Mouse (Mus musculus) midbrain, embryonic 13.5 days (tissue): ENCODE data around the gene Vmn2r94. TPM values are rescaled to one million over a fixed set of nuclear protein-coding genes. Genes with fewer than 3 reads are reported as not detected.

Experiments used
- ATAC-seq: fragments of 200-750 bp; cut with Nextera tagmentation; 2 replicates; pipeline ENCODE4 v1.8.0; 2017; ENCODE audit warnings: mild to moderate bottlenecking, moderate TSS enrichment, moderate library complexity
- H3K27ac ChIP-seq: fragments of 300-500 bp; sonication (generic); 2 replicates; pipeline ENCODE4 v1.5.1; 2015; ENCODE audit warnings: inconsistent platforms, mild to moderate bottlenecking, moderate library complexity
- H3K27me3 ChIP-seq: fragments of 300-500 bp; sonication (generic); 2 replicates; pipeline ENCODE4 v1.6.1; 2015; ENCODE audit warnings: mild to moderate bottlenecking, inconsistent platforms
- H3K36me3 ChIP-seq: fragments of 300-500 bp; sonication (generic); 2 replicates; pipeline ENCODE4 v1.6.1; 2015; ENCODE audit warnings: mild to moderate bottlenecking, inconsistent platforms
- H3K4me1 ChIP-seq: fragments of 300-500 bp; sonication (generic); replicated peaks from 2 replicates; pipeline ENCODE4 v1.6.1; 2015; ENCODE audit warnings: inconsistent platforms
- H3K4me2 ChIP-seq: fragments of 300-500 bp; sonication (generic); replicated peaks from 2 replicates; pipeline ENCODE4 v1.6.1; 2015; ENCODE audit warnings: moderate library complexity, mild to moderate bottlenecking, inconsistent platforms
- H3K4me3 ChIP-seq: fragments of 300-500 bp; sonication (generic); replicated peaks from 2 replicates; pipeline ENCODE4 v1.5.1; 2015; ENCODE audit warnings: mild to moderate bottlenecking, inconsistent platforms
- H3K9ac ChIP-seq: fragments of 300-500 bp; sonication (generic); replicated peaks from 2 replicates; pipeline ENCODE4 v1.6.1; 2015; ENCODE audit warnings: mild to moderate bottlenecking, inconsistent platforms
- H3K9me3 ChIP-seq: fragments of 300-500 bp; sonication (generic); 2 replicates; pipeline ENCODE4 v1.6.1; 2016; ENCODE audit warnings: mild to moderate bottlenecking, inconsistent platforms
- WGBS: fragments of 180-500 bp; shearing (Covaris S2); methylation state at CpG from one replicate; pipeline ENCODE4 v1.1.7; 2015; 5-methylcytosine and 5-hydroxymethylcytosine counted together
- polyA plus RNA-seq: library from polyadenylated mRNA; unstranded; fragments of >200 nt; fragmentation: Nextera tagmentation; extraction: Ambion mirVana; gene quantifications from 2 replicates; pipeline ENCODE4 v1.2.1, GENCODE M21; 2015

Gene Vmn2r94
- not detected in 2 replicates for polyA plus RNA-seq

DNA sequence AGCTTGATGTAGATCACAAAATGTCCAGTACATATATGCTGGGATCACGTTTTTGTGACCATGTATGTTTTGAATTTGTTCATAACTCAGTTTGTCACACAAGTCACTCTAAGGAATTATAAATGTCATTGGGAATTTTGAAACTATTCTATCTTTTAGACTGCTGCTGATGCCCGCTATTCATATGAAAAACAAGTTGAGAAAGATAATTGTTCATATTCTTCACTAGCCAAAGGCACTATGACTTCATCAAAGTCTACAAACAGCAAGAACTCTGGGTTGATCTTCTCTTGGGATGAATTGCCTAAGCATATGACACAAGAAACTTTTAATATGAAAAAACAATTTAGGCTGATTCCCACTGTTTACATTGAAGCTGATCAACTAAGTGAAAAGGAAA lies at the start of gene Vmn2r94:
Vmn2r94 (minus strand) TSS at position 101 of the 400 bp plus-strand sequence.
- H3K9me3 ChIP-seq, result peaks cover 15% of the 10 kb centered on the region
- no peak for ATAC-seq
- WGBS, result 67% methylated on average over 2 of the region's 2 CpGs
- H3K9ac ChIP-seq, result no peak within 1 kb of the TSS
- H3K4me3 ChIP-seq, result no peak within 1 kb of the TSS
- H3K27me3 ChIP-seq, result no peaks in the 10 kb centered on the region
- H3K27ac ChIP-seq, result no peak within 1 kb of the TSS
- no peaks in the 10 kb centered on the region for H3K36me3 ChIP-seq
- H3K4me1 ChIP-seq, result no peaks in the 10 kb centered on the region
- no peak within 1 kb of the TSS for H3K4me2 ChIP-seq

- no peak for ATAC-seq
- WGBS, result 97% methylated on average over 2 of the region's 2 CpGs
- Histone ChIP-seq H3K36me3 (no peaks in the 10 kb centered on the region), H3K27ac (no peak overlapping the region), H3K9me3 (peaks cover 17% of the 10 kb centered on the region; the same call in 1 of the 2 replicates), H3K27me3 (no peaks in the 10 kb centered on the region), H3K4me3 (no peak overlapping the region), H3K4me1 (no peaks in the 10 kb centered on the region), H3K9ac (no peak overlapping the region), H3K4me2 (no peak overlapping the region)
These were observed 45.5 kb upstream of the Vmn2r94 start for GRCm38 (mm10) chr17:18323031-18323430.

DNA sequence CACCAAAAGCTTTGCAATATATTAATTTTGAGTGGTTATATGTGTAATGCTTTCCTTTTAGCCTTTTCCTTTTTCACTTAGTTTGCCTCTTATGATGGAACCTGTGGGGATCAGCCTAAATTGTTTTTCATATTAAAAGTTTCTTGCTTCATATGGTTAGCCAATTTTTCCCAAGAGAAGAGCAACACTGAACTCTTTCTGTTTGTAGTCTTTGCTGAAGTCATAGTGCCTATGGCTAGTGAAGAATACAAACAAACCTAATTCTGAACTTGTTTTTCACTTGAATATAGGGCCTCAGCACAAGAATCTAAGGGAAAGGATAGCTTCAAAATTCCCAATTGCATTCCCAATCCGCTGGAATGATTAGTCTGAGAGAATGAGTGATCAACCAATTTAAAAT lies 20.2 kb upstream of the Vmn2r94 start, which contains the start of gene Vmn2r93:
Vmn2r93 (plus strand) TSS at position 301 of the 400 bp plus-strand sequence.
- Histone ChIP-seq H3K27ac (no peak within 1 kb of the TSS), H3K4me2 (no peak within 1 kb of the TSS), H3K9me3 (peaks cover 6% of the 10 kb centered on the region; the same call in 1 of the 2 replicates), H3K36me3 (no peaks in the 10 kb centered on the region), H3K27me3 (no peaks in the 10 kb centered on the region), H3K4me1 (no peaks in the 10 kb centered on the region), H3K9ac (no peak within 1 kb of the TSS), H3K4me3 (no peak within 1 kb of the TSS)
- no peak for ATAC-seq
- 33% methylated on average over 1 of the region's 1 CpGs for WGBS

GRCm38 (mm10) chr17:18236931-18237330 lies 40.6 kb downstream of the Vmn2r94 start:
- WGBS, result 86% methylated on average over 14 of the region's 14 CpGs
- Histone ChIP-seq H3K27me3 (no peaks in the 10 kb centered on the region), H3K27ac (no peak overlapping the region), H3K4me1 (no peaks in the 10 kb centered on the region), H3K36me3 (no peaks in the 10 kb centered on the region), H3K4me3 (no peak overlapping the region), H3K9me3 (peaks cover 13% of the 10 kb centered on the region), H3K9ac (no peak overlapping the region), H3K4me2 (no peak overlapping the region)
- ATAC-seq, result no peak

- Histone ChIP-seq H3K9me3 (peaks cover 12% of the 10 kb centered on the region), H3K27ac (no peak overlapping the region), H3K4me2 (no peak overlapping the region), H3K4me3 (no peak overlapping the region), H3K9ac (no peak overlapping the region), H3K36me3 (no peaks in the 10 kb centered on the region), H3K4me1 (no peaks in the 10 kb centered on the region), H3K27me3 (no peaks in the 10 kb centered on the region)
- ATAC-seq, result no peak
- 74% methylated on average over 2 of the region's 2 CpGs for WGBS
These were observed 45.6 kb downstream of the Vmn2r94 start for GRCm38 (mm10) chr17:18231996-18232395.

GRCm38 (mm10) chr17:18221300-18221699 lies 56.3 kb downstream of the Vmn2r94 start:
- no peak overlapping the region for H3K4me3 ChIP-seq
- no peak for ATAC-seq
- H3K9ac ChIP-seq, result no peak overlapping the region
- H3K27ac ChIP-seq, result no peak overlapping the region
- H3K4me1 ChIP-seq, result no peaks in the 10 kb centered on the region
- no peaks in the 10 kb centered on the region for H3K36me3 ChIP-seq
- H3K27me3 ChIP-seq, result no peaks in the 10 kb centered on the region
- no peak overlapping the region for H3K4me2 ChIP-seq
- H3K9me3 ChIP-seq, result peaks cover 12% of the 10 kb centered on the region; the same call in 1 of the 2 replicates

Other genes with a start within 250 kb of the Vmn2r94 start
- not detected in 2 replicates for gene Vmn2r124, start 228.3 kb downstream of the Vmn2r94 start, polyA plus RNA-seq
- not detected in 2 replicates for gene Vmn2r91, start 192.7 kb downstream of the Vmn2r94 start, polyA plus RNA-seq
- gene Vmn2r92, start 125.9 kb downstream of the Vmn2r94 start, polyA plus RNA-seq, result not detected in 2 replicates
- gene Vmn2r93, start 20.3 kb upstream of the Vmn2r94 start, polyA plus RNA-seq, result not detected in 2 replicates
- gene Vmn2r95, start 146.3 kb upstream of the Vmn2r94 start, polyA plus RNA-seq, result not detected in 2 replicates